Mouse (Mus musculus): ENCODE data around the gene Zscan12. TPM values are rescaled to one million over a fixed set of nuclear protein-coding genes. Genes with fewer than 3 reads are reported as not detected.

Zscan12 gene
- 1 to 10 TPM; 2.3 to 2.9 TPM for total RNA-seq (2023)

GRCm38 (mm10) chr13:21362621-21363248 is at the start of gene Zscan12:
Gene Zscan12 (plus strand): TSS chr13:21362820.

GRCm38 (mm10) chr13:21346610-21347009 is 16.0 kb upstream of the Zscan12 start, which contains the start of gene Olfr1367:
Gene Olfr1367 (plus strand): TSS chr13:21346910.

GRCm38 (mm10) chr13:21402287-21402846 is 39.7 kb downstream of the Zscan12 start, which contains the start of gene Zkscan3:
Gene Zkscan3 (minus strand): TSS chr13:21402755.

Other genes with a start within 250 kb of the Zscan12 start
- gene Olfr263, start 233.2 kb upstream of the Zscan12 start, total RNA-seq (2023): not detected
- not detected for gene Olfr1368, start 217.0 kb upstream of the Zscan12 start, total RNA-seq (2023)
- gene Trim27, start 183.4 kb upstream of the Zscan12 start, total RNA-seq (2023): 10 to 100 TPM; 48.2 to 51.2 TPM
- gene Gpx5, start 70.1 kb upstream of the Zscan12 start, total RNA-seq (2023): not detected
- gene Gpx6, start 50.7 kb upstream of the Zscan12 start, total RNA-seq (2023): not detected
- not detected for gene Olfr1367, start 15.9 kb upstream of the Zscan12 start, total RNA-seq (2023)
- 10 to 100 TPM; 23.5 to 24.5 TPM for gene Zkscan3, start 39.9 kb downstream of the Zscan12 start, total RNA-seq (2023)
- gene Pgbd1, start 78.2 kb downstream of the Zscan12 start, total RNA-seq (2023): not detected
- 1 to 10 TPM; 8.4 to 9.1 TPM for gene Zscan26, start 90.9 kb downstream of the Zscan12 start, total RNA-seq (2023)
- not detected for gene Nkapl, start 105.7 kb downstream of the Zscan12 start, total RNA-seq (2023)
- gene Zkscan4, start 116.1 kb downstream of the Zscan12 start, total RNA-seq (2023): under 1 TPM in 1 of 2 experiments, not detected in 1; 0.22 TPM
- not detected for gene Gm10065, start 116.6 kb downstream of the Zscan12 start, total RNA-seq (2023)
- gene AK157302, start 132.4 kb downstream of the Zscan12 start, total RNA-seq (2023): 1 to 10 TPM; 2.4 to 2.7 TPM
- 10 to 100 TPM; 11.5 to 12.9 TPM for gene Gm11273, start 138.6 kb downstream of the Zscan12 start, total RNA-seq (2023)
- gene Zkscan8, start 168.3 kb downstream of the Zscan12 start, total RNA-seq (2023): 1 to 10 TPM; 2.4 to 3.9 TPM
- gene Olfr1366, start 180.0 kb downstream of the Zscan12 start, total RNA-seq (2023): not detected
- not detected for gene Olfr1535, start 197.1 kb downstream of the Zscan12 start, total RNA-seq (2023)
- gene Olfr1364, start 218.9 kb downstream of the Zscan12 start, total RNA-seq (2023): not detected

Data from neutrophil, adult 83 days (primary cell).